Mouse (Mus musculus) E14TG2a.4 (cell line): ENCODE results near the gene Arrb2.

Experiments
- CTCF ChIP-seq: conservative IDR thresholded peaks from 2 replicates; pipeline ENCODE4 v1.5.1; 2014; ENCODE audit warnings: low read length
- NANOG ChIP-seq: IDR thresholded peaks from 2 replicates; pipeline ENCODE4 v1.6.1; 2014; ENCODE audit warnings: borderline replicate concordance, low read length, mixed read lengths
- POU5F1 ChIP-seq: IDR thresholded peaks from 2 replicates; pipeline ENCODE4 v1.6.1; 2014; ENCODE audit warnings: low read length, borderline replicate concordance

GRCm38 (mm10) chr11:70412591-70412990 lies 19.8 kb upstream of the Arrb2 start:
- TF ChIP-seq CTCF = no peak
- TF ChIP-seq POU5F1 = no peak
- no peak for TF ChIP-seq NANOG
